Mouse (Mus musculus) CD4-positive naive resting alpha-beta T cell, adult 76 days (primary cell): ENCODE results near the gene Eif3b. TPM values are rescaled to one million over a fixed set of nuclear protein-coding genes. Genes with fewer than 3 reads are reported as not detected.

ENCODE experiments used
- total RNA-seq: library from RNA; stranded (reverse); gene quantifications from one replicate; pipeline ENCODE4 v1.2.4, GENCODE M21; 2023

The Eif3b gene
- 122 TPM for total RNA-seq

DNA sequence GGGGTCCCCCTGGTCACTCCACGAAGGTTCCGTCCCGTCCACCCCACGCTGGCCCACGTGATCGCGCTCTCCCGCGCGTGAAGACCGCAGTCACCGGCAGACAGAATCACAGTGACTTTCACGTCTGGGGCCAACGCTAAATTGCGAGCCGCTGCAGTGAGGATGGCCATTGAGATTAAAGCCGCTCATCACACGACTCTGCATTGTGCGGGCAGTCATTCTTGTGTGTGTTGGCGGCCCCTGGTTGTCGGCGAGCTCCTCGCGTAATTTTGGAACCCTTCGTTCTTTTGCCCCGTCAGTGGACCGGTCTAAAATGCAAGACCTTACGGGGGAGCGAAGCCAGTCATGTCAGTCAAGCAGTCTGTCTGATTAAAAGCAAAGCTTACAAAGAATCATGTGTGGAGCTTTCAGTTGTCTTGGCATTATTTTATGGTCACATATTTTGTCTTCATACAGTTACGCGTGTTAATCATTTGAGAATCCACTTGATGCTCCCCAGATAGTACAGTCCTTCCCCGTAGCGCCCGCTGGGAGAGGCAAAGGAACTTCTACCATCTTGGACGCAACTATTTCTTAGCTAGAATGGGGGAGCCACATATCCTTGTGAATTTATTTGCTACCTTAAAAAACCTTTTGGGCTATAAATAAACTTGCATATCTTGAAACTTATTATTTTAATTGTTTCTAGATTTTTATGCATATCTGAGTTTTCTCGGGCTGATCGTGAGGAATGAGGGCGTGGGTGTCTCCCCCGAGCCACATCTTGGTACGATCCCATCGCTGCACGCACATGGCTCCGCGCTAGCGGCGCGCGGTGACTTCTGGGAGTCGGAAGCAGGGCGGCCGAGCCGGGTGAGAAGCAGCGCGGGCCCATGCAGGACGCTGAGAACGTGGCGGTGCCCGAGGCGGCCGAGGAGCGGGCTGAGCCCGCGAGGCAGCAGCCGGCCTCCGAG lies at the start of gene Eif3b:
Gene Eif3b, plus strand, starts transcription at position 840 of the 953 bp plus-strand sequence.

DNA sequence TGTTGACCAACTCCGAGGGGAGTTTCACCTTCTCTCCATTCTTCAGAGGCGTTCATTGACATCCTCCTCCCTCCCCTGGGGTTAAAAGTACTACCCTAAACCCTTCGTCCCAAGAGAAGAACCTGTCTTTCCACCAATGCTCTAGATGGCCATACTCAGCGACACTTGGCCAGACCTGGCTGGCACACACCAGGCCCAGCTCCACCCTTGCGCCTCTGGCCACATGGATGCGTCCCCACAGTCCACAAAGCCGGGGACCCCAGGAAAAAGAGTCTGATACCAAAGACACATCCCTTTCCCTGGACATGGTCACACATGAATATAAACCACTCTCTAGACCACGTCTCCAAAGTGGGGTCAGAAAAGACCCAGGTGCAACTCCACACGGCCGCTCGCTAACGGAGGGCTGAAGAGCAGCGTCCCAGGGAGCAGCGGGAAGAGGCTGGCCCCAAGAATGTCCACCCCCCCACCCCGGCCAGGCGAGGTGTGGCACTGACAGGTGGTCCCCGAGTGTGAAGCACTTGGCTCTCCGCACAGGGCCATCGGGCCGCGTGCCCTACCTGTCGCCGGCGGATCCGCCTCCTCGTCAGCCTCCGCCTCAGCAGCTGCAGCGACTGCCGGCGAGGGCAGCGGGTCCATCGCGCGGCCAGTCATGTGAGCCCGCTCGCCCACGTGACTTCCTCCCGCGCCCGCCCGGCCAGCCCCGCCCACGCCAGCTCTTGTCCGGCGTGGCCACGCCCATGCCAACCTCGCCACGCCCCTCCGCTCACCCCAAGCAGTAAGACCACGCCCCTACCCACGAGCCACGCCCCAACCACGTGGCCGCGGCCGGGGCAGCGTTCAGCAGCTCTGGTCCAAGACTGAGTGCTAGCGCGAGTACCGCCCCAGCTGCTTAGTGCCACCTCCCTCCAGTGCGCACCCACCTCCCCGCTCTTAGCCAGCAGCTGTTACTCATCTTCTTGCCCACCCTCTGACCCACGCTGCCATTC lies 30.2 kb upstream of the Eif3b start, which contains the start of gene Snx8:
Gene Snx8, minus strand, starts transcription at position 675 of the 989 bp plus-strand sequence.

DNA sequence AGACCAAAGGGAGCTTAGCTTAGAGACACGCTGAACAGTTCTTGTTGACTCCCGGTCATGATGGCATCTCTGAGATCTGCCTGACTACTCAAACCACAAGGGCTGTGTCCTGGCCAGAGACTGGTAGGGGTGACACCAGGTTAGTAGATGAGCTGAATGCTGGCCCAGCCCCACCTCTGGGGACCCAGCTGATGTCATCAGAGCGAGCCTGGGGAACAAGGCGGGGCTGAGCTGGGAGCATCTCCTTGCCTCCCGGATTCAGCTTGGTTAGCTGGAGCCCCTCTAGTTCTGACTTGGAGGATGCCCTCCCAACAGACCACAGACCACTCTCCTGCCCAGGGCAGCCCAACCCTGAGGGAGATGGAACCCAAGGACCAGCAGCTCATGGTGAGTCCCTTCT lies 26.2 kb downstream of the Eif3b start, which contains the start of gene Gm4869:
Gene Gm4869, plus strand, starts transcription at position 301 of the 400 bp plus-strand sequence.

Other genes starting within 250 kb of the Eif3b start
- 38.3 TPM for gene Mad1l1, start 97.8 kb upstream of the Eif3b start, total RNA-seq
- 8.2 TPM for gene Nudt1, start 97.7 kb upstream of the Eif3b start, total RNA-seq
- 5.5 TPM for gene Mrm2, start 87.4 kb upstream of the Eif3b start, total RNA-seq
- gene Snx8, start 30.1 kb upstream of the Eif3b start, total RNA-seq: 14.2 TPM
- 0.18 TPM for gene Gm4869, start 26.3 kb downstream of the Eif3b start, total RNA-seq
- 9.1 TPM for gene Chst12, start 86.2 kb downstream of the Eif3b start, total RNA-seq
- gene Grifin, start 145.7 kb downstream of the Eif3b start, total RNA-seq: 1.0 TPM
- gene Lfng, start 188.0 kb downstream of the Eif3b start, total RNA-seq: 102 TPM
- gene Ttyh3, start 229.7 kb downstream of the Eif3b start, total RNA-seq: 114 TPM